Mouse (Mus musculus): ENCODE data around the gene Lrrc74a. TPM values are rescaled to one million over a fixed set of nuclear protein-coding genes. Genes with fewer than 3 reads are reported as not detected.

The Lrrc74a gene
- total RNA-seq, 4 experiments from 2014 or later, result not detected

- no peak for DNase-seq (ENCODE audit: low spot score in 2 of 2)
Observed at GRCm38 (mm10) chr12:86804308-86804700, 70.1 kb downstream of the Lrrc74a start.

GRCm38 (mm10) chr12:86804857-86805256 is 70.7 kb downstream of the Lrrc74a start:
- no peak for DNase-seq (ENCODE audit: low spot score in 2 of 2)

- no peak for DNase-seq (ENCODE audit: low spot score in 2 of 2)
Observed at GRCm38 (mm10) chr12:86805315-86805714, 71.1 kb downstream of the Lrrc74a start.

GRCm38 (mm10) chr12:86806031-86806922 is 72.1 kb downstream of the Lrrc74a start:
- peak in 1 of 2 experiments; percentile 62 for DNase-seq (ENCODE audit: low spot score in 2 of 2)

GRCm38 (mm10) chr12:86806923-86807794 is 73.0 kb downstream of the Lrrc74a start:
- peak; percentile 76 to 78 for DNase-seq (ENCODE audit: low spot score in 2 of 2)

GRCm38 (mm10) chr12:86807795-86808128 is 73.6 kb downstream of the Lrrc74a start:
- DNase-seq (ENCODE audit: low spot score in 2 of 2), result no peak

- no peak for DNase-seq (ENCODE audit: low spot score in 2 of 2)
Observed at GRCm38 (mm10) chr12:86808856-86809255, 74.7 kb downstream of the Lrrc74a start.

- no peak for DNase-seq (ENCODE audit: low spot score in 2 of 2)
Observed at GRCm38 (mm10) chr12:86810040-86810439, 75.9 kb downstream of the Lrrc74a start.

- DNase-seq (ENCODE audit: low spot score in 2 of 2), result no peak
Observed at GRCm38 (mm10) chr12:86810725-86811444, 76.7 kb downstream of the Lrrc74a start.

- DNase-seq (ENCODE audit: low spot score in 2 of 2), result no peak
Observed at GRCm38 (mm10) chr12:86812782-86813181, 78.6 kb downstream of the Lrrc74a start.

Other genes with a start within 250 kb of the Lrrc74a start
- 10 to 100 TPM; 32.8 to 42.2 (median 37.2) TPM for gene Vash1, start 55.7 kb upstream of the Lrrc74a start, total RNA-seq (2022)
- gene Angel1, start 7.9 kb upstream of the Lrrc74a start, total RNA-seq (2022), result 1 to 10 TPM; 5.4 to 8.3 (median 7.1) TPM
- 10 to 100 TPM; 61.7 to 72.0 (median 66.8) TPM for gene Irf2bpl, start 150.4 kb downstream of the Lrrc74a start, total RNA-seq (2022)
- gene Cipc, start 212.7 kb downstream of the Lrrc74a start, total RNA-seq (2022), result 10 to 100 TPM; 70.7 to 89.0 (median 86.1) TPM